Mouse (Mus musculus) CH12.LX (cell line): Measurements from ENCODE around the gene Klhl26. TPM values are rescaled to one million over a fixed set of nuclear protein-coding genes. Genes with fewer than 3 reads are reported as not detected.

ENCODE experiments used
- DNase-seq: peaks from one replicate; pipeline ENCODE4 v3.0.0-alpha.2; 2013; ENCODE audit errors: extremely low read depth
- H3K27ac ChIP-seq: 2 replicates; pipeline ENCODE4 v1.5.1; 2012; ENCODE audit warnings: low read depth, mild to moderate bottlenecking, control low read depth, moderate library complexity; ENCODE audit not compliant: insufficient read depth
- H3K27me3 ChIP-seq: replicated peaks from 2 replicates; pipeline ENCODE3; 2012; ENCODE audit warnings: inconsistent platforms
- H3K36me3 ChIP-seq, 2 experiments: replicated peaks in 1 of 2; 2 replicates each; pipeline versions ENCODE3 to v1.6.1; 2012; ENCODE audit warnings: inconsistent platforms in 1 of 2, low read length in 1 of 2, mild to moderate bottlenecking in 1 of 2, mixed read lengths in 1 of 2, moderate library complexity in 1 of 2; ENCODE audit not compliant: control insufficient read depth in 1 of 2, insufficient read depth in 1 of 2
- H3K4me1 ChIP-seq, 2 experiments: 2 replicates each; pipeline ENCODE4 v1.6.1; 2012; ENCODE audit warnings: inconsistent platforms in 1 of 2, moderate library complexity in 1 of 2; ENCODE audit not compliant: insufficient read depth in 2 of 2, control insufficient read depth in 1 of 2
- H3K4me2 ChIP-seq: 2 replicates; pipeline ENCODE4 v1.6.1; 2012; ENCODE audit warnings: low read depth, mild to moderate bottlenecking, control low read depth; ENCODE audit not compliant: poor library complexity, insufficient read depth, severe bottlenecking
- H3K4me3 ChIP-seq, 3 experiments: fragments of 150-350 bp in 1 of 3; sonication (generic) in 1 of 3; replicated peaks in 1 of 3; 2 replicates each; pipeline versions ENCODE3 to v1.5.1; 2011 to 2012; ENCODE audit warnings: low read depth in 2 of 3, low read length in 2 of 3, mild to moderate bottlenecking in 2 of 3, moderate library complexity in 2 of 3, control low read depth in 1 of 3, improper control_type of control experiment in 1 of 3, inconsistent platforms in 1 of 3, mixed read lengths in 1 of 3; ENCODE audit not compliant: poor library complexity in 1 of 3
- H3K79me2 ChIP-seq: replicated peaks from 2 replicates; pipeline ENCODE4 v1.6.1; 2012; ENCODE audit warnings: mild to moderate bottlenecking, moderate library complexity; ENCODE audit not compliant: control insufficient read depth, poor library complexity, insufficient read depth, severe bottlenecking; ENCODE audit errors: extremely low read depth
- H3K9ac ChIP-seq: 2 replicates; pipeline ENCODE4 v1.6.1; 2012; ENCODE audit warnings: low read depth, mild to moderate bottlenecking, control low read depth, moderate library complexity; ENCODE audit not compliant: insufficient read depth
- H3K9me3 ChIP-seq: replicated peaks from 2 replicates; pipeline ENCODE3; 2012; ENCODE audit warnings: low read length, inconsistent platforms, mixed read lengths
- CHD1 ChIP-seq: IDR thresholded peaks from 2 replicates; pipeline ENCODE4 v1.6.1; 2012; ENCODE audit warnings: low read depth, low read length, improper control_type of control experiment, inconsistent platforms
- CHD2 ChIP-seq: IDR thresholded peaks from 2 replicates; pipeline ENCODE4 v1.6.1; 2011; ENCODE audit warnings: low read length, improper control_type of control experiment
- E2F4 ChIP-seq: IDR thresholded peaks from 2 replicates; pipeline ENCODE4 v1.6.1; 2011; ENCODE audit warnings: low read depth, low read length, improper control_type of control experiment; ENCODE audit not compliant: insufficient replicate concordance
- EP300 ChIP-seq: IDR thresholded peaks from 2 replicates; pipeline ENCODE4 v1.6.1; 2011; ENCODE audit warnings: low read length, improper control_type of control experiment
- ETS1 ChIP-seq: conservative IDR thresholded peaks from 2 replicates; pipeline ENCODE4 v1.6.1; 2012; ENCODE audit warnings: low read depth, mild to moderate bottlenecking, inconsistent platforms, low read length, improper control_type of control experiment, moderate library complexity
- GABPA ChIP-seq: IDR thresholded peaks from 2 replicates; pipeline ENCODE4 v1.6.1; 2012; ENCODE audit warnings: low read depth, low read length, improper control_type of control experiment, inconsistent platforms; ENCODE audit not compliant: insufficient replicate concordance
- HCFC1 ChIP-seq: IDR thresholded peaks from 2 replicates; pipeline ENCODE4 v1.6.1; 2012; ENCODE audit warnings: low read depth, mild to moderate bottlenecking, inconsistent platforms, low read length, improper control_type of control experiment
- JUND ChIP-seq: conservative IDR thresholded peaks from 2 replicates; pipeline ENCODE4 v1.6.1; 2011; ENCODE audit warnings: low read depth, low read length, improper control_type of control experiment
- KAT2A ChIP-seq: IDR thresholded peaks from 2 replicates; pipeline ENCODE4 v1.6.1; 2012; ENCODE audit warnings: low read length, improper control_type of control experiment, inconsistent platforms; ENCODE audit not compliant: insufficient replicate concordance
- MEF2A ChIP-seq: IDR thresholded peaks from 2 replicates; pipeline ENCODE4 v1.6.1; 2014; ENCODE audit warnings: low read depth, mild to moderate bottlenecking, inconsistent platforms, low read length, improper control_type of control experiment, borderline replicate concordance
- MXI1 ChIP-seq: IDR thresholded peaks from 2 replicates; pipeline ENCODE4 v1.6.1; 2011; ENCODE audit warnings: mild to moderate bottlenecking, low read depth, low read length, improper control_type of control experiment
- MYC ChIP-seq: IDR thresholded peaks from 2 replicates; pipeline ENCODE4 v1.6.1; 2011; ENCODE audit warnings: low read depth, mild to moderate bottlenecking, improper control_type of control experiment, low read length
- NELFE ChIP-seq: IDR thresholded peaks from 2 replicates; pipeline ENCODE4 v1.6.1; 2011; ENCODE audit warnings: low read depth, low read length, improper control_type of control experiment
- PAX5 ChIP-seq: IDR thresholded peaks from 2 replicates; pipeline ENCODE4 v1.6.1; 2012; ENCODE audit warnings: low read length, inconsistent platforms, mixed read lengths
- POLR2A ChIP-seq: IDR thresholded peaks from 2 replicates; pipeline ENCODE4 v1.6.1; 2011; ENCODE audit warnings: low read depth, mild to moderate bottlenecking, improper control_type of control experiment, low read length
- RCOR1 ChIP-seq: conservative IDR thresholded peaks from 2 replicates; pipeline ENCODE4 v1.6.1; 2012; ENCODE audit warnings: low read depth, mild to moderate bottlenecking, inconsistent platforms, low read length, improper control_type of control experiment
- SIN3A ChIP-seq: IDR thresholded peaks from 2 replicates; pipeline ENCODE4 v1.6.1; 2012; ENCODE audit warnings: low read length, improper control_type of control experiment, inconsistent platforms
- SMC3 ChIP-seq: IDR thresholded peaks from 2 replicates; pipeline ENCODE4 v1.6.1; 2011; ENCODE audit warnings: low read depth, low read length, improper control_type of control experiment
- TBP ChIP-seq: conservative IDR thresholded peaks from 2 replicates; pipeline ENCODE4 v1.6.1; 2011; ENCODE audit warnings: low read depth, low read length, improper control_type of control experiment
- TCF12 ChIP-seq: IDR thresholded peaks from 2 replicates; pipeline ENCODE4 v1.6.1; 2014; ENCODE audit warnings: low read depth, mild to moderate bottlenecking, inconsistent platforms, low read length, improper control_type of control experiment
- UBTF ChIP-seq: IDR thresholded peaks from 2 replicates; pipeline ENCODE4 v1.6.1; 2012; ENCODE audit warnings: low read depth, mild to moderate bottlenecking, inconsistent platforms, low read length, improper control_type of control experiment, moderate library complexity
- USF1 ChIP-seq: IDR thresholded peaks from 2 replicates; pipeline ENCODE4 v1.6.1; 2014; ENCODE audit warnings: low read depth, mild to moderate bottlenecking, inconsistent platforms, low read length, improper control_type of control experiment
- USF2 ChIP-seq: conservative IDR thresholded peaks from 2 replicates; pipeline ENCODE4 v1.6.1; 2011; ENCODE audit warnings: low read depth, low read length, improper control_type of control experiment
- ZC3H11A ChIP-seq: IDR thresholded peaks from 2 replicates; pipeline ENCODE4 v1.6.1; 2012; ENCODE audit warnings: low read depth, mild to moderate bottlenecking, inconsistent platforms, low read length, improper control_type of control experiment
- ZMIZ1 ChIP-seq: IDR thresholded peaks from 2 replicates; pipeline ENCODE4 v1.6.1; 2012; ENCODE audit warnings: low read depth, mild to moderate bottlenecking, inconsistent platforms, low read length, improper control_type of control experiment
- ZNF384 ChIP-seq: IDR thresholded peaks from 2 replicates; pipeline ENCODE4 v1.6.1; 2012; ENCODE audit warnings: low read depth, low read length, improper control_type of control experiment, inconsistent platforms
- dilution Hi-C: fragments of 300-500 bp; cut with MboI; formaldehyde crosslinking; loops from 2 replicates; pipeline ENCODE4 v1.14.3; 2020; ENCODE audit warnings: low sequenced_read_pairs; ENCODE audit not compliant: extremely low pct_unique_long_range_greater_than_20kb, extremely low pct_ligation_motif_present
- in situ Hi-C: fragments of 300-500 bp; cut with MboI; formaldehyde crosslinking; loops from 3 replicates; pipeline ENCODE4 v1.14.3; 2019; ENCODE audit warnings: low sequenced_read_pairs, low pct_ligation_motif_present, low pct_unique_long_range_greater_than_20kb, mixed read lengths
- polyA plus RNA-seq: library from polyadenylated mRNA; unstranded; fragments of >175 nt; gene quantifications from 2 replicates; pipeline ENCODE4 v1.2.1, GENCODE M21; 2012; ENCODE audit warnings: low read depth; ENCODE audit not compliant: insufficient read length
- total RNA-seq, 2 experiments: library from RNA; depleted of rRNA; stranded (reverse); fragments of 300-350 nt in 1 of 2; fragments of >200 nt in 1 of 2; gene quantifications; 2 replicates each; pipeline ENCODE4 v1.2.3; 2012 to 2014

The Klhl26 gene
- total and polyA plus RNA-seq, 3 experiments = 4.7 to 15.6 (median 6.0) TPM

DNA sequence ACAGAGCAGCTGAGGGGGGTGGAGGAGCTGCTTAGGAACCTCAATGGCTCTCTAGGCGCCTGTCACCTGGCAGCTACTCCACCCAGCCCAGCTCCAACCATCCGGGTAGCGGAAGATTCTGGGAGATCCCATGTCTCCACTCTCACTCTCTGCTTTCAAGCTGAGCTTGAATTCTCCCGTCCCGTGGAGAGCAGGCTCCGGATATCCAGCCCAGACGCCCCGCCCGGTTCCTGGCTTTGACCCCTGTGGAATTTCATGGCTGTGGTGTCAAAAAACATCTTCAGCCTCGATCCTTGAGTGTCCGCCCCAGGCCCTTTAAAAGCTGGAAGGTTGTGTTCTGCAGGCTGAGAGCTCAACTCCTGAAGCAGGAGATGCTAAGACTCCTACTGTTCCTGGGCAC, 10.0 kb downstream of the Klhl26 start:
- Histone ChIP-seq H3K27me3 (no peaks in the 10 kb centered on the region), H3K4me1 (no peaks in the 10 kb centered on the region), H3K9me3 (no peaks in the 10 kb centered on the region), H3K27ac (no peak overlapping the region), H3K9ac (no peak overlapping the region), H3K36me3 (peaks cover 9 to 91% of the 10 kb centered on the region in 2 experiments), H3K79me2 (no peaks in the 10 kb centered on the region), H3K4me3 (no peak overlapping the region), H3K4me2 (no peak overlapping the region)
- in situ Hi-C loops (no loop called here), dilution Hi-C loops (no loop called here)
- DNase-seq = no peak
- TF ChIP-seq JUND (no peak), UBTF (no peak), ZNF384 (no peak), NELFE (no peak), SMC3 (no peak), USF1 (no peak), ZC3H11A (no peak), GABPA (no peak), KAT2A (no peak), USF2 (no peak), RCOR1 (no peak), SIN3A (no peak), MEF2A (no peak), MYC (no peak), EP300 (no peak), ETS1 (no peak), CHD2 (no peak), ZMIZ1 (no peak)

DNA sequence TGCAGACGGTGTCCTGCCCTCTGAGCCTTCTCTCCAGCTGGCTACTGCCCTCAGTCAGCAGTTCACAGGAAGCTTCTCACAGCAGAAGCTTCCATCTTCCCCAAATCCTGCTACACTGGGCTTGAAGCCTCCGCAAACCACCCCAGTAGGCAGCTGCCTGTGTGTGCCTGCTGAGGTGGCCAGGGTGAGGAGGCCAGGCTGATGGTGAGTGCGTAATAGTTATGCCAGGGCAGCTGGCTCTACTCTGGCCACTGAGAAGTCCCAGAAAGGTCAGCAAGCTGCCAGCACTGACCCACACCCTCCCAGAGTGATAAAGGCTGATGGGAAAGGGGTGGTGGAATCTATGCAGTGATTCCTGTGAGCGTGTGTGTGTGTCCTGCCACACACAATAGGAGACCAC, 10.5 kb downstream of the Klhl26 start:
- dilution Hi-C loops (no loop called here), in situ Hi-C loops (no loop called here)
- Histone ChIP-seq H3K27me3 (no peaks in the 10 kb centered on the region), H3K79me2 (no peaks in the 10 kb centered on the region), H3K36me3 (peaks cover 9 to 90% of the 10 kb centered on the region in 2 experiments), H3K27ac (no peak overlapping the region), H3K4me2 (no peak overlapping the region), H3K4me1 (no peaks in the 10 kb centered on the region), H3K4me3 (no peak overlapping the region), H3K9me3 (no peaks in the 10 kb centered on the region), H3K9ac (no peak overlapping the region)
- DNase-seq = no peak
- no peak for TF ChIP-seq PAX5
- TF ChIP-seq E2F4 = no peak
- no peak for TF ChIP-seq CHD1
- TF ChIP-seq RCOR1 = no peak
- TF ChIP-seq SMC3 = no peak
- no peak for TF ChIP-seq GABPA
- no peak for TF ChIP-seq TBP
- no peak for TF ChIP-seq POLR2A
- no peak for TF ChIP-seq USF1
- no peak for TF ChIP-seq ZMIZ1
- TF ChIP-seq MXI1 = no peak
- TF ChIP-seq TCF12 = no peak
- TF ChIP-seq EP300 = no peak
- no peak for TF ChIP-seq HCFC1
- no peak for TF ChIP-seq NELFE
- TF ChIP-seq KAT2A = no peak
- TF ChIP-seq USF2 = no peak
